Mouse (Mus musculus): ENCODE measurements around the gene Gins1.

DNA sequence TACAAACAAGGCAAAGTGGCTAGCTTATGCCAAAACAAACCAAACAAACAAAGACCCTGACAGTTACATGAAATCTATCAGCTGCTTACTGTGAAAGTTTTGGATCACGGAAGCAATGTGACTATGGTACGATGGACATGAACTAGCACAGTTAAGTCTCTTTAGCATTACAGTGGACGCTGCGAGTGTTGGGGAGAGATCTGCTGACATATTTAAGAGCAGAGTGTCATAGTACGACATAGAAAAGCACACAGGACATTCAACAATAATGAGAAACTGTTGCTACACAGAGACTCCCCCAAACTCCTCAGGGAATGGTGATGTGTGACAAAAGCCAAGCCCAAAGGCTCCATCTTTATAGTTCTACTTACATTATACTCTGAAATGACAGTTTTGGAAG is 38.8 kb downstream of the Gins1 start:
- TF ChIP-seq CTCF (IDR thresholded peaks at IDR 0.05; ENCODE audit: borderline replicate concordance, extremely low read depth, insufficient read depth, insufficient read length), result no peak
- TF ChIP-seq POLR2A (IDR thresholded peaks at IDR 0.05; ENCODE audit: borderline replicate concordance, extremely low read depth, insufficient read depth, insufficient read length, poor library complexity, severe bottlenecking), result no peak
